Mouse (Mus musculus): ENCODE measurements at regions not wholly inside any gene's neighbourhood (a gene's known extent, or its start where the extent isn't known, plus 50 kb on each side); places are given as distances from the start of the nearest gene placed in this dataset.
"Not testable (repeated sequence)": the region's sequence is repeated elsewhere in the genome, so short reads cannot be mapped to it uniquely, and the experiment has no call there.

DNA sequence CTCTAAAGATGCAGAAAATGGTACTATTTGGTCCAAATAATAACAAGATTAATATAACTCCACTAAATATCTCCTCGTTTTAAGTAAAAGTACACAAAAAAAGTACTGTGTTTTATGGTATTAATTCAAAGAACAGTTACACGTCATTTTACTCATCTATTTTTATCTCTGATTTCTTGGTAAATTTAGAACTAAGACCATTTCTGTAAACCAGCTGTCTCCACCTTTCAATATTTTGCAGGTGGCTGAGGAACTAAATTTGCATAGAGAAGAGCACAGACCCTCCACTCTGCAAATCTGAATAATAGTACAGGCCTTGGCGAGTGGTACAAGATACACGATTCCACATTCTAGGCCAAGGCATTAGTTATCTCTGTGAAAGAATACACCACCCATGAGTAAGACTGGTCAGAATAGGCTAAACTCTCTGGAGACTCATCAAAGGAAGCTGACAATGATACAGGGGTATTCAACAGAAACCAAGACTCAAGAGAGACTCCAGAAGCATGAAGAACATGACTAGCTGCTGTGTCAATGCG lies 191.5 kb upstream of the Intu start:
- DNase-seq (ENCODE audit: extremely low spot score in 1 of 2, low spot score in 2 of 2): no peak
- intact Hi-C loops (cut with DNase I): no loop called here
- no peak for TF ChIP-seq CTCF (IDR thresholded peaks at IDR 0.05)
- Histone ChIP-seq H3K27ac (no peak overlapping the region), H3K4me3 (no peak overlapping the region)

DNA sequence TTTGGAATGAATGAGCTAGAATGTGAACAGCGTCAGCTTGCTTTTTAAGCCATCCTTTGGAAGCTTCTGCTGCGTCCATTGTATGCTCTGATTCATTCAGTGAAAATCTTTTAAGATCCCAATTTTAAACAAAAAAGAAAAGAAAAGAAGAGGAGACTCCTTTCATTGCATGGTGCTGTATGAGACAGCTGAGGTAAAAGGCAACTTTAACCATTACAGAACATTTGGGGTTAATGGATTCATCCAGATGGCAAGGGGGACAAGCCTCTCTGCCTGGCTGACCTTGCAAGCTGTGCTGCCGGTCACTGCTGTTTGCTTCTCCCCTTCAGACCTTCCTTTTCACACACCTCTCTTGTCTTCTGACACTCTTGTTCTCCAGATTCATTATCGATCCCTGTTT lies 176.0 kb upstream of the Intu start:
- no peak for TF ChIP-seq CTCF (IDR thresholded peaks at IDR 0.05)
- Histone ChIP-seq H3K27ac (no peak overlapping the region), H3K4me3 (no peak overlapping the region)
- intact Hi-C loops (cut with DNase I): no loop called here
- no peak for DNase-seq (ENCODE audit: extremely low spot score in 1 of 2, low spot score in 2 of 2)

DNA sequence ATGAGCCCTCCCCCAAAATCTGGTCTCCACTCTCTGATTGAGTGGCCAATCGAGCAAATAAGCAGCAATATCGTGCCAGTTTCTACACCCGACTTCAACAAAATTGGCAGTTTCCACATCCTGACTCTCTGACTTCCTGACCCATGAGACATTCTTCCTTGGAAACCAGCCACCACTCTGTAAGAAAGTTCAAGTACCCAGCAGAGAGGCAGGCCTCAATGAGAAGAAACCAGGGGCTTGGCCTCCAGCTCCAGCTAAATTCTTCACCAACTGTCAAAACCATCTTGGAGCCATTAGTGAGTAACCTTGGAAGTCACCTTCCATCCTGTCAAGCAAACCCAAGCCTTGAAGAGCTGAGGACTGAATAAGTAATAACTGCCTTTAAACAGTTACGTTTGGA lies 162.7 kb upstream of the Intu start:
- no peak for DNase-seq (ENCODE audit: extremely low spot score in 1 of 2, low spot score in 2 of 2)
- intact Hi-C loops (cut with DNase I): no loop called here
- Histone ChIP-seq H3K4me3 (no peak overlapping the region), H3K27ac (no peak overlapping the region)
- TF ChIP-seq CTCF (IDR thresholded peaks at IDR 0.05): no peak

DNA sequence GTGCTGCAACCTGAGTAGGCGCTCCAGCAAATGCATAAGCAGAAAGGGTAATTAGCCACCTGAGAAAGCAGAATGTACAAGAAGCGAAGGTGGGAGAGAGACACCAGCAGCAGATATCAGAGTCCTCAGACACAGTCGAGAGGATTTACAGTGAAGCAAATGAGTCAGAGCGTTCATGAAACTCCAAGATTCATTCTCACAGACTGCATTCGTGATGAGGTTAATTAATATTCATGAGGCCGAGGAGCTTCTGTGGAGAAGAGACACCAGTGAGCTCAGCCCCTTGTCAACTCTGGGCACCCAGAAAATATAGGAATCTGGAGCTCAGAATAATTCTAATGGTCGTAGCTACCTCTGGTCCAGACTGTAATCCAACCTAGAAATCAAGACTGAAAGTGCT lies 159.7 kb upstream of the Intu start:
- intact Hi-C loops (cut with DNase I): no loop called here
- Histone ChIP-seq H3K4me3 (no peak overlapping the region), H3K27ac (no peak overlapping the region)
- DNase-seq (ENCODE audit: extremely low spot score in 1 of 2, low spot score in 2 of 2): no peak
- no peak for TF ChIP-seq CTCF (IDR thresholded peaks at IDR 0.05)

DNA sequence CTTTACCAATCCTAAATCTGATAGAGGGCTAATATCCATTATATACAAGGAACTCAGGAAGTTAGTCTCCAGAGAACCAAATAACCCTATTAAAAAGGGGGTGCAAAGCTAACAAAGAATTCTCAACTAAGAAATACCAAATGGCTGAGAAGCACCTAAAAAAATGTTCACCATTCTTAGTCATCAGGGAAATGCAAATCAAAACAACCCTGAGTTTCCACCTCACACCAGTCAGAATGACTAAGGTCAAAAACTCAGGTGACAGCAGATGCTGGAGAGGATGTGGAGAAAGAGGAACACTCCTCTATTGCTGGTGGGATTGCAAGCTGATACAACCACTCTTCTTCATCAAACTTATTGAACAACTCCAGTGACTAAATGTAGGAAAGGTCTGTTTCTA lies 154.9 kb upstream of the Intu start:
- DNase-seq (ENCODE audit: extremely low spot score in 1 of 2, low spot score in 2 of 2); H3K27ac ChIP-seq; intact Hi-C loops (cut with DNase I); H3K4me3 ChIP-seq: not testable (repeated sequence)

DNA sequence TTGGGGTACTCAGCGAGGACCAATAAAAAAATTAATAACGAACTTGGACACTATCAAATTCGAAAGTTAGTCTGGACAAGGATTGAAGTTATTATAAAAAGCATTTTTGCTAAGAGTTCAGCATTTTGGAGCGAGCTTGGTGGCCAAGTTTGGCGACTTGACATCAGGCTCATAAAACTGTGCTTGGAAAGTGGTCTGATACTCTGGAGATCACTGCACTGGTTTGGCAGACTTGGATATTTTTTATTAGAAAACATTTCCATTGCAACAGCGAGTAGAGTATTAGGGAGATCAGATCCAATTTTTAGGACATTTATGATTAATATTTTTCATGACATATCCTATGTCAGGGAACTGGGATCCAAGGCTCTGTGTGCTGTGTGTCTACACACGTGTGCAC lies 153.7 kb upstream of the Intu start:
- intact Hi-C loops (cut with DNase I): no loop called here
- Histone ChIP-seq H3K27ac (no peak overlapping the region), H3K4me3 (no peak overlapping the region)
- no peak for DNase-seq (ENCODE audit: extremely low spot score in 1 of 2, low spot score in 2 of 2)
- no peak for TF ChIP-seq CTCF (IDR thresholded peaks at IDR 0.05)

DNA sequence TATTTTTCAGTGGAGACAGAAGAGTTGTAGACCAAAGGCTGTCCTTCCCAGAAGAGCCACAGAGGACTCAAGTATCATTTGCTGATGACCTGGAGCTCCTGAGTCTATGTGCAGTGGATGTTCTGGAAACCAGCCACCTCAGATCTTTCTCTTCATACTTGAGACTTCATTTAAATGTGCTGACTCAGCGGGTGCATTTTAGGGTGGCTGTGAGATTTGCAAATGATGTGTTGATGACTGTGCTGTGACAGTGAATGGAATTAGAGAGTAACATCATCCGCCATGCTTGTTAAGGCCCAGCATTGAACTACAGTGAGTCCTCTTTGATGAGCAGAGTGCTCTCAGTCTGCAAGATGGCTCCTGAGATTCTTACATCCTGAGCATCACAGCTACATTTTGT lies 152.0 kb upstream of the Intu start:
- no peak for TF ChIP-seq CTCF (IDR thresholded peaks at IDR 0.05)

DNA sequence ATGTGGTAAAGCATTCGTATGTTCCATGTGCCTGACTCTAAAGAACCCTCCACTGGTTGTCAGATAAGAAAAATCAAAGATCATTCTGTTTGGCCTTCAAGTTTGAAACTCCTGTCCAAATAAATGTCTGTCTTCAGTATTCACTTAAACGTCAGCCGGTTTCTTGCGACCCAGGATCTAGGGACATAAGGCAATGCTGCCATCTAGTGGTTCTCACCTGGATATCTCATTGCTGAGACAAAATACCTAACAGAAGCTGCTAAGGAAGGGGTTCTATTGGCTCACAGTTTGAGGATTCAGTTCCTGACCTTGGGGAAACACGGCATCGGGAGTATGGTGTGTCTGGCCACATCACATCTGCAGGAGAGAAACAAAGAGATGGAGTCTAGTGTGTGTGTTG lies 139.5 kb upstream of the Intu start:
- H3K27ac ChIP-seq: no peak overlapping the region
- DNase-seq (ENCODE audit: extremely low spot score in 1 of 2, low spot score in 2 of 2): peak; percentile 20 to 29
- H3K4me3 ChIP-seq: no peak overlapping the region
- peak; percentile 73 for TF ChIP-seq CTCF (IDR thresholded peaks at IDR 0.05)
- intact Hi-C loops (cut with DNase I): loop anchor here (1.0 to 10.0 kb wide), 3 partner anchors 304 to 1507 kb away; no protein-coding TSS in a partner anchor

More for the DNA sequence above, 152.0 kb upstream of the Intu start:
- no peak overlapping the region for H3K4me3 ChIP-seq
- intact Hi-C loops (cut with DNase I): no loop called here
- DNase-seq (ENCODE audit: extremely low spot score in 1 of 2, low spot score in 2 of 2): no peak
- no peak overlapping the region for H3K27ac ChIP-seq

DNA sequence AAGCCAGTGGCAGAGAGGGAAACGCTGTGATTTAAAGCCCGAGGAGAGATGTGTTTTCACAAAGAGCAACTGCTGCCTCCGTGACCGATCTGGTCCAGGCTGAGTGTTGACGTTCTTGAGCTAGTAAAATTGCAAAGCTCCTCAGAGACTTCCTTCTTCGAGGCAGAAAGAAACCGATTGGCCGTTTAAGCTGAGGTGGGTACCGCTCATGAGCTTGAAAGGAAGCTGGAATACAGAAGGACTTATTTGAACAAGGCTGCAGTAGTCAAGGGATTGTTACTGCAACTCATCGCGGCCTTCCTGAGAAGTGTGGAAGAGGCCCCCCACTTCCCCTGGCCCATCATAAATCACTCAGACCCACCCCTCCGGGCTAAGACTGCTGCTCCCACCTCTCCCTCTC lies 132.9 kb upstream of the Intu start:
- intact Hi-C loops (cut with DNase I): loop anchor here (10.0 kb wide), 1 partner anchor 403 kb away; no protein-coding TSS in a partner anchor
- Histone ChIP-seq H3K4me3 (no peak overlapping the region), H3K27ac (no peak overlapping the region)
- no peak for TF ChIP-seq CTCF (IDR thresholded peaks at IDR 0.05)
- no peak for DNase-seq (ENCODE audit: extremely low spot score in 1 of 2, low spot score in 2 of 2)

DNA sequence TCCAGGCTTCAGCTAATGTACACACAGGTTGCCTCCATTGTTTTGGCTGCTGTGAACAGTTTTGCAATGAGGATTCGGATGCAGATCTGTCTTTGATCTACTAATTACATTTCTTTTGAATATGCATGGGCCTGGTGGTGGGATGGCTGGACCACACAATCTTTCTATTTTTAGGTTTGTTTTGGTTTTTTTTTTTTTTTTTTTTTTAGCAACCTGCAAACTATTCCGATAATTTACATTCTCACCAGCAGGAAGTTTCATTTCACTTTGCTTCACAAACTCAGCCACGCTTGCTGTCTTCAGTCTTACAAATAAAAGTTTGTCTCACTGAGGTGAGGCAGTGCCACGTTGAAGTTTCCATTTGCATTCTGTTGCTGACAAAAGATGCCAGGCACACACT lies 127.7 kb upstream of the Intu start:
- no peak for TF ChIP-seq CTCF (IDR thresholded peaks at IDR 0.05)
- Histone ChIP-seq H3K27ac (no peak overlapping the region), H3K4me3 (no peak overlapping the region)
- no peak for DNase-seq (ENCODE audit: extremely low spot score in 1 of 2, low spot score in 2 of 2)
- intact Hi-C loops (cut with DNase I): no loop called here

DNA sequence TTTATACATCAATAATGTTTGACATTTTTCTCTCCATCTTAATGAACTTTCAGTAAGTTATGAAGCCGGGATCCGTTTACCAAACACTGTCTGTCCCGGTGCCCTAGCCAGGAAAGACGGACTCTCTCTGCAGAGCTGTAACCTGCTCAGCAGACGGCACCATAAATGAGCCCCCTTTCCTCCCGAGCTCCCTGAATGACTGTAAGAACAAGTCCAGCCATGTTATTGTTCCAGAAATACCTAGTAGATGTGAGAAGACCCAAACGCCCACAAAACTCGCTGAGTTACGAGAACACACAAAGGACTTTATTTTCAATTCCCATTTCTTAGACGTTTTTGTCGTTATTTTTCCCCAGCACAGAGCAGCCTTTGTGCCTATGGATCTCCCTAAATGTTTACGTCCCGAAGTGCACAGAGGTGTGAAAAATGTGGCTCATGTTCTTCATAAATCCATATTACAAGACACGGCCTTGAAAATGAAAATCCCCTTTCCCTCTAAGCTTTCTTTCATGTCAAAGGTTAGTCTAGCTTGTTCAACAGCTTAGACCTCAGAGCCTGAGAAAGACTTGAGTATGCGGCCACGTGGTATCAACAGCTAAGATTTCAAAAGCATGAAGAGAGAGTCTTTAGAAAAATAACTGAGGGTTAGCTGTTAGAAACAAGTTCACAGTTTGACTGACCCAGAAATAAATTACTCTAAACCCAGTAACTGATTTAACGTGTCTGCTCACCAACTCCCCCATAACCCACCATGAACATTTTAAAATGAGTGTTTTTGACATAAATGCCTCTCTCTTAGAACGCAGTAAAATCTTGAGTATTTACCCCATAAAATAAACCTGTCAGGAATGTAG lies 125.8 kb upstream of the Intu start:
- no peak for TF ChIP-seq CTCF (IDR thresholded peaks at IDR 0.05)
- intact Hi-C loops (cut with DNase I): no loop called here
- no peak overlapping the region for H3K4me3 ChIP-seq

DNA sequence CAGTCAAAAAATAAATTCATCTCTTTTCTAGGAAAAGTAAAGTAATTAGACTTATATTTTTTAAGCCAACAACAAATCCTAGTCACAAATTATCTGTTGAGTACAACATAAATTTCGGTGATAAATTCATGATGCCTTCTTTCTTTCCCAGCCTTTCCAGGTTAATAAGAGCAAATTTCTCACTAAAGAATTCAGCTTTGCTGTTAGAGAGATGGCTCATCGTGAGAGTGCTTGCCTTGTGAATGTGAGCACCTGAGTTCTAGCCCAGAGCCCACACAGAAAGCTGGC lies 125.2 kb upstream of the Intu start:
- TF ChIP-seq CTCF (IDR thresholded peaks at IDR 0.05): no peak
- intact Hi-C loops (cut with DNase I): no loop called here
- no peak for DNase-seq (ENCODE audit: extremely low spot score in 1 of 2, low spot score in 2 of 2)
- no peak overlapping the region for H3K4me3 ChIP-seq
- H3K27ac ChIP-seq: no peak overlapping the region

More for the DNA sequence above, 125.8 kb upstream of the Intu start:
- DNase-seq (ENCODE audit: extremely low spot score in 1 of 2, low spot score in 2 of 2): no peak
- H3K27ac ChIP-seq: no peak overlapping the region

DNA sequence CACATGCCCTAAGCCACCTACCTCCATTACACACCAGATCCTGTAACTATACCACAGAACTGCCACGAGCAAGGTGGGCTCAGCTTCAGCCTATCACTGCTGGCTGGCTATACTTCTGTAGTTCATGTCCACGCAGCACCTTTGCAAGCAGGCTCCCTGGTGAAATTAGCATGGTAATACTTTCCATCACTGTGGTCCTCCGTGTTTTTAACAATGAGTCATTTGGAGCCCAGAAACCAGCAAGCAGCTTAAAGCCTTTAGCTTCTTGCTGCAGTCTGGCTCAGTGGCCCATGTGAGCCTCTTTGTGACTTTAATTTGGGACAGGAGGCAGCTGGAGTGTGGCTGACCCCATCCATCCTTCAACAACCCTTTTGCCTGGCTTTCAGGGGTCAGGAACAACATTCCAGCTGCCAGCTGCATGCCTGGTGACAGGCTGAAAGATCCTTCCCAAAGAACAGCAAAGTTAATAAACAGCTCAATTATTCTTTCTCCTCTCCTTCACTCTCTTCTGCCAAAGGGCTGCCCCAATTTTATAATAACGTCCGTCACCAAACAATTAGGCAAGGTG lies 122.1 kb upstream of the Intu start:
- Histone ChIP-seq H3K27ac (no peak overlapping the region), H3K4me3 (no peak overlapping the region)
- intact Hi-C loops (cut with DNase I): no loop called here
- no peak for TF ChIP-seq CTCF (IDR thresholded peaks at IDR 0.05)
- no peak for DNase-seq (ENCODE audit: extremely low spot score in 1 of 2, low spot score in 2 of 2)

All from left cerebral cortex, adult 2 months (tissue).